Mouse (Mus musculus) bone marrow, adult 2 months (tissue): ENCODE results near the gene Gm17657. TPM values are rescaled to one million over a fixed set of nuclear protein-coding genes. Genes with fewer than 3 reads are reported as not detected.

Experiments
- H3K27ac ChIP-seq: fragments of 200-500 bp; 2 replicates; pipeline ENCODE4 v1.5.1; 2012; ENCODE audit warnings: low read depth, mild to moderate bottlenecking, control low read depth, inconsistent platforms, low read length; ENCODE audit not compliant: control insufficient read depth, poor library complexity, insufficient read depth
- H3K4me1 ChIP-seq: fragments of 200-500 bp; 2 replicates; pipeline ENCODE4 v1.6.1; 2011; ENCODE audit warnings: low read length; ENCODE audit not compliant: control insufficient read depth, insufficient read depth
- H3K4me3 ChIP-seq: fragments of 200-500 bp; replicated peaks from 2 replicates; pipeline ENCODE3; 2011; ENCODE audit warnings: mild to moderate bottlenecking, low read depth, low read length, control low read depth; ENCODE audit not compliant: control insufficient read depth
- CTCF ChIP-seq: fragments of 200-500 bp; IDR thresholded peaks from 2 replicates; pipeline ENCODE4 v1.5.1; 2011; ENCODE audit warnings: low read length, control low read depth; ENCODE audit not compliant: control insufficient read depth, insufficient read depth
- POLR2A ChIP-seq: fragments of 200-500 bp; IDR thresholded peaks from 2 replicates; pipeline ENCODE4 v1.6.1; 2011; ENCODE audit warnings: low read depth, mild to moderate bottlenecking, control low read depth, low read length, borderline replicate concordance; ENCODE audit not compliant: control insufficient read depth
- WGBS: fragments of 180-500 bp; shearing (Covaris S2); methylation state at CpG from one replicate; pipeline ENCODE4 v1.1.7; 2018; 5-methylcytosine and 5-hydroxymethylcytosine counted together
- polyA plus RNA-seq: library from polyadenylated mRNA; stranded (reverse); fragments of >200 nt; gene quantifications from 2 replicates; pipeline ENCODE4 v1.2.4, GENCODE M21; 2011; ENCODE audit warnings: low replicate concordance; ENCODE audit not compliant: missing spikeins, insufficient read depth, insufficient read length

Gm17657 gene
- polyA plus RNA-seq, 1 experiment = not detected

- TF ChIP-seq CTCF (no peak), POLR2A (no peak)
- WGBS = 77% methylated on average over 10 of the region's 10 CpGs
- no peak overlapping the region for H3K27ac ChIP-seq
These were observed 7.0 kb upstream of the Gm17657 start for GRCm38 (mm10) chr17:29556456-29556855.

GRCm38 (mm10) chr17:29554176-29554575 lies 4.7 kb upstream of the Gm17657 start:
- H3K4me3 ChIP-seq = no peak overlapping the region
- H3K4me1 ChIP-seq = peaks cover 3% of the 10 kb centered on the region; the same call in 1 of the 2 replicates
- TF ChIP-seq CTCF = no peak
- no peak for TF ChIP-seq POLR2A
- no peak overlapping the region for H3K27ac ChIP-seq

More at GRCm38 (mm10) chr17:29556456-29556855, 7.0 kb upstream of the Gm17657 start:
- no peak overlapping the region for H3K4me3 ChIP-seq
- H3K4me1 ChIP-seq = no peaks in the 10 kb centered on the region

- Histone ChIP-seq H3K4me1 (peaks cover 3% of the 10 kb centered on the region; the same call in 1 of the 2 replicates), H3K4me3 (no peak within 1 kb of the TSS), H3K27ac (no peak within 1 kb of the TSS)
- TF ChIP-seq CTCF = no peak
- TF ChIP-seq POLR2A = no peak
- 85% methylated on average over 5 of the region's 5 CpGs for WGBS
These were observed 2.8 kb upstream of the Gm17657 start, which contains the start of gene Tmem217 for GRCm38 (mm10) chr17:29552162-29552732. Gene Tmem217 (minus strand): TSS chr17:29552385.

GRCm38 (mm10) chr17:29551019-29551418 lies 1.6 kb upstream of the Gm17657 start:
- 4% methylated on average over 6 of the region's 6 CpGs for WGBS
- TF ChIP-seq CTCF (no peak), POLR2A (no peak)
- Histone ChIP-seq H3K4me1 (peaks cover 3% of the 10 kb centered on the region; the same call in 1 of the 2 replicates), H3K27ac (no peak overlapping the region), H3K4me3 (no peak overlapping the region)

- H3K4me3 ChIP-seq = no peak overlapping the region
- no peak overlapping the region for H3K27ac ChIP-seq
- 12% methylated on average over 8 of the region's 8 CpGs for WGBS
- TF ChIP-seq POLR2A (no peak), CTCF (no peak)
- peaks cover 3% of the 10 kb centered on the region; the same call in 1 of the 2 replicates for H3K4me1 ChIP-seq
These were observed 444 bp downstream of the Gm17657 start for GRCm38 (mm10) chr17:29548994-29549393.

GRCm38 (mm10) chr17:29548494-29548893 lies 944 bp downstream of the Gm17657 start:
- H3K4me1 ChIP-seq = peaks cover 3% of the 10 kb centered on the region; the same call in 1 of the 2 replicates
- no peak overlapping the region for H3K4me3 ChIP-seq
- WGBS = 19% methylated on average over 3 of the region's 3 CpGs
- no peak overlapping the region for H3K27ac ChIP-seq
- TF ChIP-seq CTCF = no peak
- TF ChIP-seq POLR2A = no peak

- no peak overlapping the region for H3K4me3 ChIP-seq
- TF ChIP-seq POLR2A (no peak), CTCF (no peak)
- WGBS = 88% methylated on average over 5 of the region's 5 CpGs
- no peak overlapping the region for H3K27ac ChIP-seq
- peaks cover 2% of the 10 kb centered on the region; the same call in 1 of the 2 replicates for H3K4me1 ChIP-seq
These were observed 4.2 kb downstream of the Gm17657 start for GRCm38 (mm10) chr17:29545241-29545640.

GRCm38 (mm10) chr17:29544064-29544463 lies 5.4 kb downstream of the Gm17657 start:
- Histone ChIP-seq H3K4me3 (no peak overlapping the region), H3K4me1 (no peaks in the 10 kb centered on the region), H3K27ac (no peak overlapping the region)
- WGBS = 83% methylated on average over 2 of the region's 2 CpGs
- TF ChIP-seq POLR2A (no peak), CTCF (no peak)
